Mouse (Mus musculus) embryonic fibroblast, embryonic 13.5 days (primary cell): ENCODE results near the gene Nkapd1.

Experiments used
- CTCF ChIP-seq: IDR thresholded peaks from 2 replicates; pipeline ENCODE4 v1.5.1; 2011; ENCODE audit warnings: mild to moderate bottlenecking, control low read depth, low read length, moderate library complexity, borderline replicate concordance; ENCODE audit not compliant: insufficient read depth
- POLR2A ChIP-seq: IDR thresholded peaks from 2 replicates; pipeline ENCODE4 v1.6.1; 2011; ENCODE audit warnings: low read depth, mild to moderate bottlenecking, control low read depth, low read length, moderate library complexity

DNA sequence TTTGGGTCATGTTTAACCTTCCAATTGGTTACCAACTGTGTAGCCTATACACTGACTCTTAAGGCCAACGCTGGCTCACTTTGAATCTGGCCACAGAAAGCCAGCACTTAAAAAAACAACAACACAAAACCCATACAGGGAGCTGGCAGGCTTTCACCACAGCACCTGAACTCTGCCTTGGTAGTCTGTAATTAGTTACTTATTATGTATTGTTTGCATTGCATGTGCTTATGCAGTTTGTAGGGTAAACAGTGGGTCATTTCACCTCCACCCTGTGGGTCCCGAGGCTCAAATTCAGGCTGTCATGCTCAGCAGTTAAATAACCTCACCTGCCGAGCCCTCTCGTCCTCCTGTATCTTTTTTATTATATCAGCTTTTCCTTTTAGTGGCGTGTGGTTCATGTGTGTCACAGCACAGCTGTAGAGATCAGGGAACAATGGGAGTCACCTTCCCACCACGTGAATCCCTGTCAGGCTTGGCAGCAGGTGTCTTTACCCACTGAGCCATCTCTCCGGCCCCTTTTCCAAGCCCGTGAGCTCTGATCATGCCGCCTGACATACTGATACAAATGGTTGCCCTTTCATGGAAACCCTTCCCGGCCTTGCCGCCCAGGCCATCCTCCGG lies 22.4 kb downstream of the Nkapd1 start:
- no peak for TF ChIP-seq POLR2A
- no peak for TF ChIP-seq CTCF
